Mouse (Mus musculus): ENCODE measurements around the gene Trmt10a.
A peak's percentile ranks its signal among the peaks of the same experiment; 100 is the strongest.

- TF ChIP-seq CTCF (IDR thresholded peaks at IDR 0.05; ENCODE audit: borderline replicate concordance, insufficient read depth, low read depth, low read length) (no peak), POLR2A (IDR thresholded peaks at IDR 0.05; ENCODE audit: borderline replicate concordance, insufficient read depth, low read length) (peak; percentile 81; the same call in 1 of the 2 replicates)
Observed at GRCm38 (mm10) chr3:138143315-138144059, at the start of gene Trmt10a.
